Mouse (Mus musculus) heart, postnatal 0 days (tissue): ENCODE measurements around the gene Olfr538. TPM values are rescaled to one million over a fixed set of nuclear protein-coding genes. Genes with fewer than 3 reads are reported as not detected.
"Not testable (repeated sequence)": the region's sequence is repeated elsewhere in the genome, so short reads cannot be mapped to it uniquely, and the experiment has no call there.

Source experiments
- ATAC-seq: fragments of 200-750 bp; cut with Nextera tagmentation; 2 replicates; pipeline ENCODE4 v1.8.0; 2017; ENCODE audit warnings: low read depth, moderate number of reproducible peaks, moderate library complexity; ENCODE audit not compliant: insufficient read depth
- DNase-seq: peaks from one replicate; pipeline ENCODE4 v3.0.0-alpha.2; 2016; ENCODE audit warnings: low spot score
- H3K27ac ChIP-seq: fragments of 300-500 bp; sonication (generic); 2 replicates; pipeline ENCODE4 v1.5.1; 2014; ENCODE audit warnings: low read depth, mild to moderate bottlenecking
- H3K27me3 ChIP-seq: fragments of 300-500 bp; sonication (generic); 2 replicates; pipeline ENCODE4 v1.6.1; 2014; ENCODE audit warnings: low read length, mixed read lengths; ENCODE audit not compliant: control insufficient read depth, insufficient read depth
- H3K36me3 ChIP-seq: fragments of 300-500 bp; sonication (generic); replicated peaks from 2 replicates; pipeline ENCODE4 v1.6.1; 2014; ENCODE audit warnings: low read length, mixed read lengths; ENCODE audit not compliant: control insufficient read depth, insufficient read depth
- H3K4me1 ChIP-seq: fragments of 300-500 bp; sonication (generic); 2 replicates; pipeline ENCODE4 v1.6.1; 2014; ENCODE audit warnings: antibody characterized with exemption; ENCODE audit not compliant: control insufficient read depth, insufficient read depth
- H3K4me2 ChIP-seq: fragments of 300-500 bp; sonication (generic); 2 replicates; pipeline ENCODE4 v1.6.1; 2014; ENCODE audit warnings: low read depth, mild to moderate bottlenecking, low read length, moderate library complexity
- H3K4me3 ChIP-seq: fragments of 300-500 bp; sonication (generic); 2 replicates; pipeline ENCODE4 v1.5.1; 2014; ENCODE audit warnings: low read depth, low read length
- H3K9ac ChIP-seq: fragments of 300-500 bp; sonication (generic); replicated peaks from 2 replicates; pipeline ENCODE4 v1.6.1; 2014; ENCODE audit warnings: low read depth, low read length, mixed read lengths
- H3K9me3 ChIP-seq: fragments of 300-500 bp; sonication (generic); replicated peaks from 2 replicates; pipeline ENCODE4 v1.6.1; 2016; ENCODE audit warnings: low read length; ENCODE audit not compliant: control insufficient read depth
- CTCF ChIP-seq: IDR thresholded peaks from 2 replicates; pipeline ENCODE4 v1.5.1; 2016; ENCODE audit warnings: antibody characterized with exemption, control low read depth, low read depth
- EP300 ChIP-seq: IDR thresholded peaks from 2 replicates; pipeline ENCODE4 v1.6.1; 2016; ENCODE audit warnings: antibody characterized with exemption, low read depth
- WGBS: fragments of 180-500 bp; shearing (Covaris S2); extraction: QIAGEN DNeasy Blood & Tissue Kit; methylation state at CpG from one replicate; pipeline ENCODE4 v1.1.7; 2014; 5-methylcytosine and 5-hydroxymethylcytosine counted together
- polyA plus RNA-seq: library from polyadenylated mRNA; unstranded; fragments of >200 nt; fragmentation: Nextera tagmentation; extraction: Ambion mirVana; gene quantifications from 2 replicates; pipeline ENCODE4 v1.2.1, GENCODE M21; 2015
- total RNA-seq: library from RNA; depleted of rRNA; stranded (reverse); fragments of >200 nt; gene quantifications from 2 replicates; pipeline ENCODE4 v1.2.3, GENCODE M21; 2014; ENCODE audit warnings: low replicate concordance; rRNA removed

Olfr538 gene
- total RNA-seq (not detected in 2 replicates), polyA plus RNA-seq (not detected in 2 replicates)

DNA sequence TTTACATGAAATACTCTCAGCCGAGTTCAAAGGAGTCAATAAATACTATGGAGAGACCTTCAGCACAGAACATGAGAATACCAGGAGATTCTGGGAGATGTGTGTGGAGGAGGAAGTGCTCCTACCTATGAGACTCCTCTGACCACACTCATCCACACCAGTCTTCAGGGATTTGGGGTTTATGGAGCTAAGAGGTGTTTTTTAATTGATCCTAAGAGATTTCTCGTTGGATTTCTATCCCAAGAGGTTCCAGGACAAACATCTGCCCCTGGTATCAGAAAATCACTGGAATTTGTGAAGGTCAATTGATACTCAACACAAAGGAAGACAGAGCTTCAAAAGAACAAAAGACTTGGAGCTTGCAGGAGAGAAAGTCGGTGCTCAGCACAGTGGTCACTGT lies at the start of gene Olfr538:
TSS of gene Olfr538 (plus strand) at position 301 of the 400 bp plus-strand sequence.
- H3K36me3 ChIP-seq, result no peaks in the 10 kb centered on the region
- WGBS, result 47% methylated on average over 3 of the region's 3 CpGs
- TF ChIP-seq CTCF (no peak), EP300 (no peak)
- no peak within 1 kb of the TSS for H3K27ac ChIP-seq
- H3K9ac ChIP-seq, result no peak within 1 kb of the TSS
- DNase-seq (no peak), ATAC-seq (no peak)
- H3K4me2 ChIP-seq, result no peak within 1 kb of the TSS
- no peak within 1 kb of the TSS for H3K4me3 ChIP-seq
- no peaks in the 10 kb centered on the region for H3K4me1 ChIP-seq
- no peaks in the 10 kb centered on the region for H3K27me3 ChIP-seq
- no peaks in the 10 kb centered on the region for H3K9me3 ChIP-seq

DNA sequence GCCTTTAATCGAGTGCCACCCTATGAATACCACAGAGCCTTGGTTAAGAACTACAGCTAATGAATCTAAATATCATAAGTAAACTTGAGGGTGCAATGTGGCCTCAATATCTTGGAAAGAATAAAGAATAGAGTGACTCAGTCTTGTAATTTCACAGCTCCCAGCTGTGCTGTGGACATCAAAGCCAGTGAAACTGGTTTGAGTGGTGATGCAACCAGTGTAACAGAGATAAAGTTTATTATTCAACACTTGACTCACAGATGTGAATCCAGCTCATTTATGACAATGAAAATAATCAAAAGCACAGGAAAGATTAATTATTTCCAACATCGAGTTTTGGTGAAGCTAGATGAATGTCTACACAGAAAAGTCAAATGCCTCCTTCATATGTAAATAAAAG lies 27.9 kb upstream of the Olfr538 start:
- no peak for ATAC-seq

DNA sequence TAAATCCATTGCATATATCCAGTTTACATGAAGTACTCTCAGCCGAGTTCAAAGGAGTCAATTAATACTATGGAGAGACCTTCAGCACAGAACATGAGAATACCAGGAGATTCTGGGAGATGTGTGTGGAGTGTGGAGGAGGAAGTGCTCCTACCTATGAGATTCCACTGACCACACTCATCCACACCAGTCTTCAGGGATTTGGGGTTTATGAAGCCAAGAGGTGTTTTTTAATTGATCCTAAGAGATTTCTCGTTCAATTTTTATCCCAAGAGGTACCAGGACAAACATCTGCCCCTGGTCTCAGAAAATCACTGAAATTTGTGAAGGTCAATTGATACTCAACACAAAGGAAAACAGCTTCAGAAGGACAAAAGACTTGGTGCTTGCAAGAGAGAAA lies 33.3 kb downstream of the Olfr538 start, which contains the start of gene Olfr46:
TSS of gene Olfr46 (plus strand) at position 301 of the 400 bp plus-strand sequence.
- not testable (repeated sequence) for H3K27ac ChIP-seq, H3K4me1 ChIP-seq, H3K4me3 ChIP-seq, H3K4me2 ChIP-seq, H3K27me3 ChIP-seq, DNase-seq, ATAC-seq, H3K9me3 ChIP-seq, H3K9ac ChIP-seq, H3K36me3 ChIP-seq
- WGBS, result 59% methylated on average over 2 of the region's 2 CpGs

More for the DNA sequence above, 27.9 kb upstream of the Olfr538 start:
- Histone ChIP-seq H3K27ac (no peak overlapping the region), H3K4me1 (no peaks in the 10 kb centered on the region), H3K4me2 (no peak overlapping the region), H3K9me3 (no peaks in the 10 kb centered on the region; the same call in 1 of the 2 replicates), H3K4me3 (no peak overlapping the region), H3K9ac (no peak overlapping the region), H3K36me3 (no peaks in the 10 kb centered on the region), H3K27me3 (no peaks in the 10 kb centered on the region)
- TF ChIP-seq CTCF, result no peak
- no peak for TF ChIP-seq EP300
- 50% methylated on average over 2 of the region's 2 CpGs for WGBS
- DNase-seq, result no peak

Other genes with a start within 250 kb of the Olfr538 start
- not detected in 2 replicates for gene Olfr525, start 247.0 kb upstream of the Olfr538 start, total RNA-seq
- not detected in 2 replicates for gene Olfr525, start 247.0 kb upstream of the Olfr538 start, polyA plus RNA-seq
- not detected in 2 replicates for gene Olfr527, start 233.9 kb upstream of the Olfr538 start, total RNA-seq
- not detected in 2 replicates for gene Olfr527, start 233.9 kb upstream of the Olfr538 start, polyA plus RNA-seq
- gene Olfr60, start 206.2 kb upstream of the Olfr538 start, total RNA-seq, result not detected in 2 replicates
- gene Olfr60, start 206.2 kb upstream of the Olfr538 start, polyA plus RNA-seq, result not detected in 2 replicates
- not detected in 2 replicates for gene Olfr530, start 191.6 kb upstream of the Olfr538 start, total RNA-seq
- not detected in 2 replicates for gene Olfr530, start 191.6 kb upstream of the Olfr538 start, polyA plus RNA-seq
- gene Olfr531, start 165.0 kb upstream of the Olfr538 start, total RNA-seq, result not detected in 2 replicates
- gene Olfr531, start 165.0 kb upstream of the Olfr538 start, polyA plus RNA-seq, result not detected in 2 replicates
- gene Olfr532, start 146.2 kb upstream of the Olfr538 start, total RNA-seq, result not detected in 2 replicates
- gene Olfr532, start 146.2 kb upstream of the Olfr538 start, polyA plus RNA-seq, result not detected in 2 replicates
- gene Olfr533, start 104.5 kb upstream of the Olfr538 start, total RNA-seq, result not detected in 2 replicates
- gene Olfr533, start 104.5 kb upstream of the Olfr538 start, polyA plus RNA-seq, result not detected in 2 replicates
- not detected in 2 replicates for gene Olfr535, start 83.7 kb upstream of the Olfr538 start, total RNA-seq
- not detected in 2 replicates for gene Olfr535, start 83.7 kb upstream of the Olfr538 start, polyA plus RNA-seq
- not detected in 2 replicates for gene Olfr536, start 60.5 kb upstream of the Olfr538 start, total RNA-seq
- gene Olfr536, start 60.5 kb upstream of the Olfr538 start, polyA plus RNA-seq, result not detected in 2 replicates
- gene Olfr46, start 33.4 kb downstream of the Olfr538 start, total RNA-seq, result not detected in 2 replicates
- not detected in 2 replicates for gene Olfr46, start 33.4 kb downstream of the Olfr538 start, polyA plus RNA-seq
- not detected in 2 replicates for gene Olfr61, start 61.1 kb downstream of the Olfr538 start, total RNA-seq
- not detected in 2 replicates for gene Olfr61, start 61.1 kb downstream of the Olfr538 start, polyA plus RNA-seq
- gene Olfr53, start 78.6 kb downstream of the Olfr538 start, total RNA-seq, result not detected in 2 replicates
- not detected in 2 replicates for gene Olfr53, start 78.6 kb downstream of the Olfr538 start, polyA plus RNA-seq
- not detected in 2 replicates for gene Olfr539, start 92.0 kb downstream of the Olfr538 start, total RNA-seq
- not detected in 2 replicates for gene Olfr539, start 92.0 kb downstream of the Olfr538 start, polyA plus RNA-seq
- not detected in 2 replicates for gene Olfr45, start 114.1 kb downstream of the Olfr538 start, total RNA-seq
- gene Olfr45, start 114.1 kb downstream of the Olfr538 start, polyA plus RNA-seq, result not detected in 2 replicates
- not detected in 2 replicates for gene Olfr541, start 129.4 kb downstream of the Olfr538 start, total RNA-seq
- gene Olfr541, start 129.4 kb downstream of the Olfr538 start, polyA plus RNA-seq, result not detected in 2 replicates
- 0.11 TPM in 1 of 2 replicates, not detected in the other for gene Cyp2e1, start 195.9 kb downstream of the Olfr538 start, total RNA-seq
- gene Cyp2e1, start 195.9 kb downstream of the Olfr538 start, polyA plus RNA-seq, result not detected in 2 replicates
- gene Syce1, start 220.0 kb downstream of the Olfr538 start, total RNA-seq, result not detected in 2 replicates
- 0.10 and 0.18 TPM in 2 replicates for gene Syce1, start 220.0 kb downstream of the Olfr538 start, polyA plus RNA-seq